Mouse (Mus musculus) lung, adult 10 weeks (tissue): ENCODE data around the gene Zfyve27. TPM values are rescaled to one million over a fixed set of nuclear protein-coding genes. Genes with fewer than 3 reads are reported as not detected.

ENCODE experiments used
- polyA plus RNA-seq: library from polyadenylated mRNA; stranded (reverse); fragments of 350-450 nt; fragmentation: Illumina TruSeq; extraction: RNeasy Lipid Tissue Mini Kit (QIAGEN cat#74804); gene quantifications from one replicate; pipeline ENCODE4 v1.2.3, GENCODE M21; 2014; ENCODE audit warnings: low read depth, low replicate concordance; ENCODE audit not compliant: insufficient read depth

Gene Zfyve27
- 16.4 TPM for polyA plus RNA-seq

DNA sequence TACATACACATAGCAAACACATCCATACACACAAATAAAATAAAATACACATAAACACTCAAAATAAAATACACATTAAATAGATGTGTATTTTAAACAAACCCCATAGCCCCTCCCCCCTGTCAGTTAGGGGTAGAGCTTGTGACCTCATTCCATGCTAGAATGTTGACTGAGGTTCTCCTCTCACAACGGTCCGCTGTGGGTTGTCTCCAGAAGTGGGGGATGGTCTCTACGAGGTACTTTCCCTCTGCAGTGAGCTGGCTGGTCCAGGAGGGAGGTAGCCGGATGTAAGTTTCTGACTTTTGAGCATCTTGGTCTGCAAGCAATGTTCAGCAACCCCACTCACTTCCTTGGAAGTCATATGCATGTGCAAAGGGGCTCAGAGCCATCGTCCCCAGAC, at the start of gene Zfyve27:
TSS of gene Zfyve27 (plus strand) at position 188 of the 400 bp plus-strand sequence.

DNA sequence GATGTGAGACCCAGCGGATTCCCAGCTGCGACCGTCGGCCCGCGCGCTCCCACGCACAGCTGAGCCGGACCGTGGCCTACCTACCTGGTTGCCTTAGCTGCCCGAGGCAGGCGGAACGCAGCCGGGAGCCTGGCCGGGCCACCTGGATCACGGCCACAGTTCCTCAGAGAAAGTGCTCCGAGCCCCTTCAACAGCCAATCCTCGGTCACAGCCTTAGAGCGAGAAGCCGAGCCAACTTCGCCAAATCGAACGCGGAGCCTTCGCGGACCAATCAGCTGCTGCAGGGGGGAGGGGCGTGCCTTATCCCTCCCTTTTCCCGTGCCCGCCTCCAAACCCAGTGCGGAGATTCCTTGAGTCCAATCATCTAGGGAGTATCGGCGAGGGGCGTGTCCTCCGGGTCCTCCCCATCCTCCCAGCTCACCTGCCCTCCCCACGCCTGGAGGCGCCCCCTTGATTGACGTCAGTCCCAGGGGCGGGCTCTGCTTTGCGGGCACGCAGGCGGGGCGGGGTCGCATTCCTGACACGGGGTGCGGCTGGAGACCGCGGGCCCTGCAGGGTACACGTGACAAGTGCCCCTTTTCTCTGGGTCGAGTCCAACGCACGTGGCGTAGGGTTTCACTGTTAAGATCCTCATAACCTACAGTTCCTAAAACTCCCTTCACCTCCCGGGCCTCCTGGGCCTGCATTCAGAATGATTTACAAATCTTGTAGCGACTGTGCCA, 34.8 kb upstream of the Zfyve27 start, which contains the start of gene Avpi1:
TSS of gene Avpi1 (minus strand) at position 273 of the 722 bp plus-strand sequence.

DNA sequence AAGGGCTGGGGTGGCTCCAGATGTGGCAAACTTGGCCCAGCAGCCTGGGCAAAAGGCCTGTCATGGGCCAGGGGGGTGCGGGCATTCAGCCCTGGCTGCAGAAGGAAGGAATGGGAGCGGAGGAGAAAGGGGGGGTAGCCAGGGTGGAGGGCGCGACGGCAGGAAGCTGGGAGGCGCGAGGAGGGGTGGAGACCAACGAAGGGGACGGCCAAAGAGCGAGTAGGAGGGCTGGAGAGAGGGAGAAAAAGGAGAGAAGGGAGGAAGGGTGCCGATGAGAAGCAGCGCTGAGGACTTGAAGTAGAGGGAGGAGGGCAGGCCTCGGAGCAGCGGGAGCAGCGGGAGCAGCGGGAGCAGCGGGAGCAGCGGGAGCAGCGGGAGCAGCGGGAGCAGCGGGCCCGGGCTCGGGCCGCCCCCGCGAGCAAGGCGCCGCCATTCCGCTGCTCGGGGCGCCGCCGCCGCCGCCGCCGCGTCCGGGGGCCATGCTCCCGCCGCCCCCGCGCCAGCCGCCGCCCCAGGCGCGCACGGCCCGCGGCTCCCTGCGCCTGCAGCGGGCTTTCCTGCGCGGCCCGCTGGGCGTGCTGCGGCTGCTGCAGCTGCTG, 16.5 kb upstream of the Zfyve27 start, which contains the start of gene Marveld1:
TSS of gene Marveld1 (plus strand) at position 231 of the 599 bp plus-strand sequence.

DNA sequence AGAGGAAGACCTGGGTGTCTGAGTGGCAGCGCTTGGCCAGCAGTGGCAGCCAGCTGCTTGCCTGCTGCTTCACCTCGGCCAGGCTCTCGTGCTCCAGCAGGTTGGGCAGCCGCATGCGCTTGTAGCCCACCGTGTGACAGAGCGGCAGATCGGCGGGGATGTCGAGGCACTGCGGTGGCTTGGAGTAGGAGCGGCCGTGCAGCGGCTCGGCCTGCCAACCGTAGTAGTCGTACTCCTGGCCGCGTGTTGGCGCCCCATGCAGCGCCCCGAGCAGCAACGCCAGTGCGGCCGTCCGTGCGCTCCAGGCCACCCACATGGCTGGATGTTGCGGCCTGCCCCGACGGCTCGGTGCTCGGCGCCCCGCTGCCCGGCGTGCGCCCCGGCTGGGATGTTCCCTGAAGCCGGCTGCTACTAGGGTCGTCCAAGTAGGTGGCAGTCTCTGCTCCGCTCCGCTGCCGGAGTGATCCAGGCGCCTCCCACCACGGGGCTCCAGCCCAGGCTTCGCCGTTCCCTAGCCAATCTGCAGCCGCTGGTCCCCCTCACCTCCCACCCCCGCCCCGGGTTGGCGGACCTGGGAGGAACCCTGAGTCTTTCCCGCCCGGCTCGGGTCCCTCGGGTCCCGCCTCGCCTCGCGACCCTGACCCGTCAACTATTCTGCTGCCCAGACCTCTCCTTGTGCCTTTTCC, 38.1 kb downstream of the Zfyve27 start, which contains the start of gene Sfrp5:
TSS of gene Sfrp5 (minus strand) at position 557 of the 686 bp plus-strand sequence.

Other genes starting within 250 kb of the Zfyve27 start
- 15.6 TPM for gene Exosc1, start 230.5 kb upstream of the Zfyve27 start, polyA plus RNA-seq
- gene Zdhhc16, start 230.5 kb upstream of the Zfyve27 start, polyA plus RNA-seq = 21.9 TPM
- 12.7 TPM for gene Mms19, start 182.8 kb upstream of the Zfyve27 start, polyA plus RNA-seq
- gene Ubtd1, start 182.2 kb upstream of the Zfyve27 start, polyA plus RNA-seq = 13.2 TPM
- 0.29 TPM for gene Ankrd2, start 128.0 kb upstream of the Zfyve27 start, polyA plus RNA-seq
- gene Hoga1, start 118.3 kb upstream of the Zfyve27 start, polyA plus RNA-seq = 4.7 TPM
- gene 4933411K16Rik, start 111.7 kb upstream of the Zfyve27 start, polyA plus RNA-seq = 0.17 TPM
- 2.8 TPM for gene Morn4, start 77.6 kb upstream of the Zfyve27 start, polyA plus RNA-seq
- gene Pi4k2a, start 73.5 kb upstream of the Zfyve27 start, polyA plus RNA-seq = 20.0 TPM
- gene Avpi1, start 34.9 kb upstream of the Zfyve27 start, polyA plus RNA-seq = 93.3 TPM
- 70.7 TPM for gene Marveld1, start 16.6 kb upstream of the Zfyve27 start, polyA plus RNA-seq
- gene Sfrp5, start 38.3 kb downstream of the Zfyve27 start, polyA plus RNA-seq = 1.6 TPM
- gene Golga7b, start 83.6 kb downstream of the Zfyve27 start, polyA plus RNA-seq = 0.13 TPM